Mouse (Mus musculus): ENCODE measurements around the gene Gm960.

DNA sequence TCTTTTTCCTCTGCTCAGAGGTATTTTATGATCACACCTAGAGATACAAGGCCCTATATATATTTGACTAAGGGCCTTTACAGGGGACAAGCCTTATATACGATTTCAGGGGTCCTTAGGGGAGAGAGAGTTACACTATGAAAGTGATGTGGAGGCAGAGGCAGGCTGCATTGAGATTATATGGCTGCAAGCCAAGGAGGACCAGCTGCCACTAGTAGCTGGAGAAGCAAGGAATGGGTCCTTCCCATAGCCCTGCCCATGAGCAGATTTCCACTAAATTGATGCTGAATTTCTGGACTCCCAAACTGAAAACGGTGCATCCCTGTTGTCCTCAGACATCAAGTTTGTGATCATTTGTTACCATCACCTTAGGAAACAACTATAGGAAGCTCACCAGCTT, 114.6 kb downstream of the Gm960 start:
- TF ChIP-seq CTCF (IDR thresholded peaks at IDR 0.05; ENCODE audit: low read depth) (no peak), EP300 (IDR thresholded peaks at IDR 0.05; ENCODE audit: low read depth) (no peak)
